ENCODE assay signal across 13 mouse cellular contexts in genomic region chr10:34070999-34071492, GRCm38 (mm10). TPM values are rescaled to one million over a fixed set of nuclear protein-coding genes. Genes with fewer than 3 reads are reported as not detected.
A peak's percentile ranks its signal among the peaks of the same experiment; 100 is the strongest.
DNase-seq lines count a peak whose midpoint lies in the region; ATAC-seq and TF ChIP-seq lines count a peak whose summit lies in the region.
"Had no signal": no experiment of that assay in that cellular context is flagged by ENCODE, and none has a peak within 500 bp of the region (broad histone marks: within the 10 kb centered on the region; RNA-seq: fewer than 3 reads in every experiment).

No protein-coding gene starts in this region.

- 34% methylated on average over 5 of the region's 5 CpGs for WGBS in lung, postnatal 0 days

- no peak overlapping the region for H3K4me2 ChIP-seq in lung, postnatal 0 days (replicated peaks; ENCODE audit: low read depth, low read length)

- TF ChIP-seq EP300 in lung, postnatal 0 days (IDR thresholded peaks at IDR 0.05), result no peak

- no peak overlapping the region for H3K9ac ChIP-seq in lung, postnatal 0 days (replicated peaks; ENCODE audit: low read depth)

- no peak overlapping the region for H3K27ac ChIP-seq in lung, postnatal 0 days (ENCODE audit: low read length)

- H3K27me3 ChIP-seq in lung, postnatal 0 days (replicated peaks; ENCODE audit: insufficient read depth, low read length), result no peaks in the 10 kb centered on the region

- no peaks in the 10 kb centered on the region for H3K36me3 ChIP-seq in lung, postnatal 0 days (ENCODE audit: insufficient read depth, low read length)

- H3K4me3 ChIP-seq in lung, postnatal 0 days (ENCODE audit: low read depth, low read length), result no peak overlapping the region

- no peaks in the 10 kb centered on the region for H3K9me3 ChIP-seq in lung, postnatal 0 days (ENCODE audit: low read length)

- TF ChIP-seq CTCF in lung, postnatal 0 days (IDR thresholded peaks at IDR 0.05), result no peak

- 0 out of 2 replicates have a peak, but pooled peaks have one; percentile 31 for ATAC-seq in frontal cortex, adult (ENCODE audit: low TSS enrichment)
- 0 out of 2 replicates have a peak, but pooled peaks have one; percentile 21 for ATAC-seq in lung, postnatal 0 days

- H3K4me1 ChIP-seq in lung, postnatal 0 days (ENCODE audit: insufficient read depth, low read depth, low read length), result no peaks in the 10 kb centered on the region

- DNase-seq in frontal cortex, postnatal 25 days (ENCODE audit: low spot score in 2 of 2), result no peak
- peak; percentile 18 for DNase-seq in lung, postnatal 0 days (ENCODE audit: low spot score)
- DNase-seq in lung, postnatal 10 days, result no peak
- peak; percentile 40 for DNase-seq in fibroblast of lung, adult 2 months (ENCODE audit: low read depth)
- DNase-seq in thymus, postnatal 36 days, result no peak
- no peak for DNase-seq in frontal cortex, postnatal 10 days (ENCODE audit: low spot score in 2 of 2)
- no peak for DNase-seq in right cerebral cortex, adult 2 months (ENCODE audit: low spot score in 2 of 2)
- DNase-seq: cerebellum, postnatal 25 days had no signal

RNA-seq across cellular contexts. Expression of gene Calhm5, which starts 25.3 kb away (rescaled TPM):
- polyA plus RNA-seq in lung, postnatal 0 days (2015; fragmentation: Nextera tagmentation; extraction: Ambion mirVana), result 1.2 and 1.3 TPM in 2 replicates

RNA-seq across cellular contexts. Expression of gene Calhm4, which starts 26.9 kb away (rescaled TPM):
- not detected in 2 replicates for polyA plus RNA-seq in lung, postnatal 0 days (2015; fragmentation: Nextera tagmentation; extraction: Ambion mirVana)
- polyA plus RNA-seq: gonadal fat pad, adult 2 months; large intestine, adult 2 months; liver, adult 2 months; midbrain, postnatal 0 days had no signal

RNA-seq across cellular contexts. Expression of gene Trappc3l, which starts 33.6 kb away (rescaled TPM):
- not detected in 2 replicates for polyA plus RNA-seq in lung, postnatal 0 days (2015; fragmentation: Nextera tagmentation; extraction: Ambion mirVana)
- polyA plus RNA-seq: gonadal fat pad, adult 2 months; large intestine, adult 2 months; liver, adult 2 months; midbrain, postnatal 0 days had no signal

RNA-seq across cellular contexts. Expression of gene Rwdd1, which starts 51.6 kb away (rescaled TPM):
- polyA plus RNA-seq in lung, postnatal 0 days (2015; fragmentation: Nextera tagmentation; extraction: Ambion mirVana), result 95.9 and 96.5 TPM in 2 replicates

RNA-seq across cellular contexts. Expression of gene Calhm6, which starts 56.7 kb away (rescaled TPM):
- polyA plus RNA-seq in lung, postnatal 0 days (2015; fragmentation: Nextera tagmentation; extraction: Ambion mirVana), result 1.1 TPM in 2 replicates

Comparison
In these comparisons a context has a peak if more than half of its experiments do, and no peak if none do; other contexts are left out.
1. DNase-seq: peak in lung, postnatal 0 days (single experiment) and fibroblast of lung, adult 2 months (single experiment); none in frontal cortex, postnatal 25 days (0 of 2), lung, postnatal 10 days (single experiment), thymus, postnatal 36 days (0 of 2), frontal cortex, postnatal 10 days (0 of 2) and right cerebral cortex, adult 2 months (0 of 2).